Mouse (Mus musculus): ENCODE results near the gene Ireb2.
"Not testable (repeated sequence)": the region's sequence is repeated elsewhere in the genome, so short reads cannot be mapped to it uniquely, and the experiment has no call there.

Ireb2 gene

GRCm38 (mm10) chr9:54863363-54864281, at the start of gene Ireb2:
Ireb2 (plus strand) TSS chr9:54863789.
- peak; percentile 99 for DNase-seq

GRCm38 (mm10) chr9:54816508-54817201, 46.9 kb upstream of the Ireb2 start:
- DNase-seq, result peak; percentile 70

- DNase-seq, result peak; percentile 91
These were observed 42.0 kb upstream of the Ireb2 start for GRCm38 (mm10) chr9:54821442-54822100.

- DNase-seq, result peak; percentile 66
These were observed 33.8 kb upstream of the Ireb2 start for GRCm38 (mm10) chr9:54829760-54830159.

DNA sequence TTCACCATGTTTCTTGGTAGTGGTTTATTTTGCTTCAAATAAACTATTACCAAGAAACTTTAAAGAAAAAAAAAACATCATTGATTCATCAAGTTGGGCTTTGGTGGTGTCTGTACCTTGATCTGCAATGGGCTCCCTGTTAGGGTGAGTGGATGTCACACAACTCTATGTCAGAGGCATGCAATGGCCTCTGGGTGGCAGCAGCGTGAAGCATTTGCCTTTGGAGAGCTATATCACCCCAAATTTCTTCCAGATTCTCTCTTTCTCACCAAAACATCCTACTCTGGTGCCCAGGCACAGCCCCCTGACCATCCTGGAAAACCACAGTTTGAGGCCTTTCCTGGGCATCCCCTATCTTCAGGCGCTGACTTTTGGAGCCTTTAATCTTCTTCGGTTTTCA, 33.0 kb upstream of the Ireb2 start:
- DNase-seq, result peak; percentile 78

- DNase-seq, result no peak
These were observed 29.8 kb upstream of the Ireb2 start for GRCm38 (mm10) chr9:54833831-54834230.

- DNase-seq, result not testable (repeated sequence)
These were observed 27.5 kb upstream of the Ireb2 start for GRCm38 (mm10) chr9:54835951-54836717.

- DNase-seq, result no peak
These were observed 25.8 kb upstream of the Ireb2 start for GRCm38 (mm10) chr9:54837835-54838234.

DNA sequence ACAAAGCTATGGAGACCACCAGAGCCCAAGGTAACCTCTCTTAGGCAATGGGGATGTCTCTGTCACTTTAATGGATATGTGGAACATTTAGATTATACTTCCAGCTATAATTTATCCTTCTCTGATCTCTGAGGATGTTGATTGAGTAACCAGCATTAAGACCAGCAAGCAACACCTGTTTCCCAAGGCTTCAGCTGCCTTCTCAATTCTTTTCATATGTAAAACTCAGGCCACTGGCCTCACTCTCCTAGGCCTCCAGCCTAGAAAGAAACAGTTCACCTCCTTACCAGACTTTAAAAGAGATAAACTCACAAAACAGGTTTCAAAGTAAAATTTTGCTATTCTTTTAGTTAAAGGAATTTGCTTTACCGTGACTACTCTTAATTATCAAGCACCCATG, 23.4 kb upstream of the Ireb2 start:
- DNase-seq, result no peak

DNA sequence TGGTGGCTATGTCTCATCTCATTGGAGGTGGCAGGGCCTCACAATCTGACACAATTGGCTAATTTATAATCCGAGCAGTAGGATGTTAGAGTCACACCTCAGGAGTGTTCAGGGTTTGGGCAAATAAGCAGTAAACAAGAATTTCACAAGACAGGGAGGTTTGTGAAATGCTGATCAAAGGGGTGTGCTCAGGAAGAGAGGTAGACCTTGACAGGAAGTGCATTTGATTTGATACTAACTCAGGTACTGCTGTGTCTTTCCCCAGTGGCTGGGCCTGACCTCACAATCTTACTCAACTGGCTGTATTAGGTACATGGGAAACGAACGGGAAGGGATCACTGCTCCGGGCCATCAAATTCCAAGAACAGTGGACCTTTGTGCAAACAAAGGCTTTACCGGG, 21.3 kb upstream of the Ireb2 start:
- DNase-seq, result no peak

GRCm38 (mm10) chr9:54843887-54844286, 19.7 kb upstream of the Ireb2 start:
- DNase-seq, result no peak

DNA sequence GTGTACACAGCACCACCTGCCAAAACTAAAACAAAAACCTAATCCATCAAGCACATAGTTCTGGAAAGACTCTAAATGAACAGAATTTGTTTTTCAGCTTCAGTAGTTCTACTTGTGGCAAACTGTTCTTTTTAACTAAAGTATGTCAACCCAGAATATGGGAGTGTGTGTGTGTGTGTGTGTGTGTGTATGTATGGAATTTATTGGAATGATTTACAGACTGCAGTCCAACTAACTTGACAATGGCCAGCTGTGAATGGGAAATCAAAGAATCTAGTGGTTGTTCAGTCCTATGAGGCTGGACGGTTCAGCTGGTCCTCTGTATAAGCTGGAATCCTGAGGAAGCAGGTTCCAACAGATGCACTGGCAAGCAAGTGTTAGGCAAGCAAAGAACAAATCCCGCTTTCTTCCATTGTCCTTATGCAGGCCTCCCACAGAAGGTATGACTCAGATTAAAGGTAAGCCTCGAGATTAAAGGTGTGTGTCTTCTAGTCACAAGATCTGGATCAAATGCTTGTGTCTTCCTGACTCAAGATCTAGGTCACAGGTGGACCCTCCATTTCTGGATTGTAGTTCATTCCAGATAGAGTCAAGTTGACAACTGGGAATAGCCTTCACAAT, 18.9 kb upstream of the Ireb2 start:
- no peak for DNase-seq

DNA sequence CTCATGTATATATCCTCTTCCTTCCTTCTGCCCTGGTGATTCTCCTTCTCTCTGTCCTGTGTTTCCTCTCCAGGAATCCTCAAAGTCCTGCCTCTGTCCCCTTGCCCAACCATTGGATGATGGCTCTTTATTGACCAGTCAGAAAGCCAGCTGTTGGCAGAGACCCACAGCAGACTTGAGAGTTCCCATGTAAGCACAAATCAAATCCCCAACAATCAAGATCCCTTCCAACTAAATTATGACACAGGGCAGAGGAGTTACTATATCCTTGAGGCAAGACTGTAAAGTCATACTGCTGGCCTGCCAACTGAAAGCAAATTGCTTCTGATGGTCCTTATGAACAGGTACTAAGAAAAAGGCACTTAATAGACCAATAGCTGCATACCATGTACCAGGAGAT, 15.4 kb upstream of the Ireb2 start:
- no peak for DNase-seq

GRCm38 (mm10) chr9:54853036-54853435, 10.6 kb upstream of the Ireb2 start:
- not testable (repeated sequence) for DNase-seq

GRCm38 (mm10) chr9:54853619-54854018, 10.0 kb upstream of the Ireb2 start:
- no peak for DNase-seq

GRCm38 (mm10) chr9:54855638-54856037, 8.0 kb upstream of the Ireb2 start:
- peak; percentile 18 for DNase-seq

DNA sequence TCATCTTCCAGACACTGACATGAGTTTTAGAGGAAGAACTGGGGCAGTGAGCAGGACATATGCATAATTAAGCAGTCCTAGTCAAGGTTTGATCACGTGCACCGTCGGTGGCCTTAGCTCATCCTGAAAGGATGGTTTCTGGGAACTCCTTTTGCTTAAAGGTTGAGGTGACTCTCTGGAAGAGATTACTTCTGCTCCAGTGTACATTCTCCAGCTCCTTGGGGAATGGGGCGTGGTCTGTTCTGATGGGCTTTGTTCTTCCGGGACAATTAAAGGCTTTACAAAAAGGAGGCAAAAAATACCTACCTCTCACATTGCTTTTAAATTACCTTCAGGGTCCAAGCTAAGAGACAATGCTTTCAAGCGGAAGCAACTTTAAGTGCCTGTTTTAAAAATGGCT, 7.5 kb upstream of the Ireb2 start:
- DNase-seq, result no peak

- no peak for DNase-seq
These were observed 6.1 kb upstream of the Ireb2 start for GRCm38 (mm10) chr9:54857474-54857873.

DNA sequence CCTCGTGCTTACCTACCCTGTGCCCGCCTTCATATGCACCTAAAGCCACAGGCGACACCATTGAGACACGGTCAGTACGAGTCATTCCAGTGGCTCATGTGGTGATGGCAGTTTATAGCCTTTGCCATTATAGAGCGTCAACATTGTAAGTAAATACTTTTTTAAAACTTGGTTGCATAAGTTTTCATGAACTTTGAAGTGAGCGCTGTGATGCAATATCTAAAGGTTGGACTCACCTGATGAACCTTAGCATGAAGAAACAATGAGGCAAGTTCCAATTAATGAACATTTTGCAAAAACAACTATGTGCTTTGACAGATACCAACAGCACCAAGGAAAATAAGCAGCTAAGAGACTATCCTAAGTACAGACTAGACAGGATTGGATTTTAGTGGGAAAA, 3.1 kb upstream of the Ireb2 start:
- DNase-seq, result no peak

DNA sequence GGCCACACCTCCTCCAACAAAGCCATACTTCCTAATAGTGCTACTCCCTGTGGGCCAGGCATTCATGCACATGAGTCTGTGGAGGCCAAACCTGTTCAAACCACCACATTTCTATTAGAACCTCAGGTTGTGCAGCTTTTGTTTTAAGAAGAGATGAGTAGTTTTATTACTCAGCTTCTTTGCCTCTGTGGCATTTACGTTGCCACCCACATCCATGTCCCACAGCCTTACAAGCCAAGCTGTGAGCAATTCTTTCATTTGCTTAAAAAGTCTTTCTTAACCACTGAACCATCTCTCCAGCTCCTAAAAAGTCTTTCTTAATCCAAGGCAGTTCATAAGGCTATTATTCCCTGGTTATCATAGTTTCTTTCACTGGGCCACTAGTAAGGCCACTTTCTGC, 15.2 kb downstream of the Ireb2 start:
- no peak for DNase-seq

DNA sequence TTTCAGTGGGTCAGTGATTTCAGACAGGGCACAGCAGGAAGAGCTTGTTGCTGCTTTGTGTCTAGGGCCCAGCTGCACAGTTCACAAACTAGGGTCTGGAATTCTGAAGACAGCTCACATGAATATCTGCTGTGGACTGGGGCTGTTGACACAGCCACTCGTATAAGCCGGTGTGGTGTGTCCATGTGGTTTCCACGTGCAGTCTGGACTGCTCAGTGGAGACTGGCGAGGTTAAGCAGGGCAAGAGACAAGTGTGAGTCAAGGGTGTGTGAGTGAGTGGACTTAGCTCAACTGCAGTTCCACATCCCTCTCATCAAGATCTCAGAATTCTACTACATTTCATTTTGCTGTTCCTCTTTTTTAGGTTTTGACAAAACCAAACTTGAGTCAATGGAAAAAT, 28.5 kb downstream of the Ireb2 start:
- no peak for DNase-seq

GRCm38 (mm10) chr9:54897097-54897496, 33.5 kb downstream of the Ireb2 start:
- DNase-seq, result peak; percentile 11
